Mouse (Mus musculus): ENCODE data around the gene Ralgps1.
A peak's percentile ranks its signal among the peaks of the same experiment; 100 is the strongest.

Gene Ralgps1

GRCm38 (mm10) chr2:33170777-33171565, 200.3 kb downstream of the Ralgps1 start:
- no peak for DNase-seq

DNA sequence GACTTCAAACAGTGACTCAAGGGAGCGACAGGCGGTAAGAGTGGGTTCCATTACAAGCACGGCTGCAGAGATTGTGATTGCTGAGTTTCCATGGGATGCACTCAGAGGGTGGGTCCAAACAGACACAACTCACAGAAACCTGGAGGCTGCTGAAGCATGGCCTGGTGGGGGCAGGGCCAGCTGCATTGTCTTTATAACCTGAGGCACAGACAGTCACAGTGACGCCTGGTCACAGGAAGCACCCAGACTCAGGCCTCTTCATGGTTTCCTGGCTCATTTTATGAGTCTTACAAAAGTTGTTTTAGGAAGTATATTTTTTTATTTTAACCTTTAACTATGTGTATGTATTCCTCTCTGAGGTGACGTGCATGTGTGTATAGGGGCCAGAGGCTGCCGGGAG, 201.8 kb downstream of the Ralgps1 start:
- no peak for DNase-seq

- no peak for DNase-seq
These were observed 204.2 kb downstream of the Ralgps1 start for GRCm38 (mm10) chr2:33167060-33167459.

GRCm38 (mm10) chr2:33165710-33166374, 205.4 kb downstream of the Ralgps1 start:
- DNase-seq = peak; percentile 87

- DNase-seq = peak; percentile 71
These were observed 206.1 kb downstream of the Ralgps1 start for GRCm38 (mm10) chr2:33165229-33165628.

- no peak for DNase-seq
These were observed 206.6 kb downstream of the Ralgps1 start for GRCm38 (mm10) chr2:33164646-33165045.

- no peak for DNase-seq
These were observed 209.2 kb downstream of the Ralgps1 start for GRCm38 (mm10) chr2:33162126-33162525.

DNA sequence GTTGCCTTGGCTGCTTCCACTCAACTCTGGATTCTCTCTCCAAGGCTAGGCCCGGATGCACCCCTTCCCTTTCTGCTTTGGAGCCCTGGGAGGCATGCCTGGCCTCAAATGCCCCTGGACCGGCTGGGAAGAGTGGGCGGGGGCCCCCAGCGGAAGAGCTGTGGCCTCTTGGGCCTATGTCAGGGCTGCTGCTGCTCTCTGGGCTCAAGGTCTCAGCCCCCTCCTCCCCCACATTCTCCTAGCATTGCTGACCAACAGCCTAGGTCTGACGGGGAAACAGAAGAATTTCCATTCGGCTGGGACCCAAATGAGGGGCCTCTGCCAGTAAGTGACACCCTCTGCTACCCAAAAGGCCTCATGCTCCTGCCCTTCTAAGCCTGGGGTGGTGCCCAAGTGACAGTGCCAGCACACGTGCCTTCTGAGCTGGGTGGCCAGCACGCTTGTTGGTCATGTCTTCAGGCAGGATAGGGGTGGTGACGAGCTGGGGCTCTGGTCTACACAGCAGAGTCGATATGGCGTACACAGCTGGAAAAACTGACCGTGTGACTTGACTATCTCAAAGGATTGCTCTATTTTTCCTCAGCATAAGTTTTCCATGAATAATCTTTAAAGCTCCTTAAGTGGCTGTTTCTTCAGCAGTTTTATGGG, 210.8 kb downstream of the Ralgps1 start:
- DNase-seq = peak; percentile 59

- DNase-seq = no peak
These were observed 211.7 kb downstream of the Ralgps1 start for GRCm38 (mm10) chr2:33159593-33159992.

DNA sequence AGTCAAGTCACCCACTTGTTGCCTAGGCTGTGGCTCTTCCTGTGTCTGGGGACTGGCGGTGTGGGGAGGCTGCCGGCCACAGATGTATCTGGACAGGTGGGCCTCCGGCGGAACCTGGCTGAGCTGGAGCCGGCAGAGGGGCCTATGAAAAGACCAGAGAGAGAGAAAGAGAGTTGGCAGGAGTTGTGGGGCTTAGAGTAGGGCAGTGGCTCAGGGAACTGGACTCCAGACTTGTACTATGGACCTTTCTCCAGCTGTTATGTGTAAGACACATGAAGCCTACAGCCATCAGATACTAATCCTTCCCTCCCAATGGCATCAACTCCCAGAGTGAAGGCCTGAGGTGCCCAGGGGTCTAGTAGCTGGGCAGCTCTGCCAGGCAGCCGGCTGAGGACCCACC, 212.4 kb downstream of the Ralgps1 start:
- no peak for DNase-seq

- peak; percentile 78 for DNase-seq
These were observed 215.0 kb downstream of the Ralgps1 start for GRCm38 (mm10) chr2:33156283-33156781.

DNA sequence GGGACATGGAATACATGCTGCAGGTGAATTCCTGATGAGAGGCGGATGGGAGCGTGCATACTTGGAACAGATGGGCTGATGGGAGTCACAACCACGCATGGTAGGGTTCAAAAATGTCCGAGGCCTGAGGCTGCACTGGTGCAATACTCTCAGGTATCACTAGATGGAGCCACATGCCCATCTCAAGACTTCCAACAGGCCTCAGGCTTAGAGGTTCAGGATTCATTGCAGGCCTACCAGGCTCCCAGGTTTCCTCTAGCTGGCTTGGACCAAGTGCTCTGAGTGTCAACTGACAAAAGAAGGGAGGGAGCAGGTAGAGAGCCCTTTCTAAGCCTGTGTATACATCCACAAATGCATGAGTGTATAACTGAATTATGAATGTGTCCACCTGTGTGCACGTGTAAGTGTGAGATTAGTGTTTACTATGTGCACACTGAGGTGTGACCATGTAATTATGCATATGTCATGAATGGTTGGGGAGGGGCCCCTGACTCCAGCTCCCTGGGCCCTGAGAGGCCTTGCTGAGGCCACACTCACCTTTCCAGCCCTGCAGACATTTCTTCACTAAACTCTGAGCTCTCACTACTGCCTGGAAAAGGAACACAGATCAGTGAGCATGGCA, 216.4 kb downstream of the Ralgps1 start:
- peak; percentile 76 for DNase-seq

DNA sequence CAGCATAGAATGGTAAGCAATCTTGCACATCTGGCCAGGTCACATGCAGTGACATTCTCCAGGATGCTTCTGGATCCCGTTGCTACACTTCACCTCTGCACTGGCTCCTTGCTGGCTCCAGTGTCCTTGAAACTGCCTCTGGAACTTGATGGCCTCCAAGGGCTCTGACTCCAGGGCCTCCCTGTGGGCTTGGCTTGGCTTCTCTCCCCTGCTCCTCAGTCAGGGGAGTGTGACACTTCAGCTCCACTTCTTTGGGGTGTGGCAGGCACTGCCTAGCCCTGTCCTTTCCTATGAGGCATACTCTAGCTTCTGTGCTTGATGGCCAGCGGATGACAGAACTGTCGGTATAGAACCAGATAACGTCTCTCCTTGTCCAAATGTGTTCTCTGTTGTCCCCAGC, 224.3 kb downstream of the Ralgps1 start:
- no peak for DNase-seq

DNA sequence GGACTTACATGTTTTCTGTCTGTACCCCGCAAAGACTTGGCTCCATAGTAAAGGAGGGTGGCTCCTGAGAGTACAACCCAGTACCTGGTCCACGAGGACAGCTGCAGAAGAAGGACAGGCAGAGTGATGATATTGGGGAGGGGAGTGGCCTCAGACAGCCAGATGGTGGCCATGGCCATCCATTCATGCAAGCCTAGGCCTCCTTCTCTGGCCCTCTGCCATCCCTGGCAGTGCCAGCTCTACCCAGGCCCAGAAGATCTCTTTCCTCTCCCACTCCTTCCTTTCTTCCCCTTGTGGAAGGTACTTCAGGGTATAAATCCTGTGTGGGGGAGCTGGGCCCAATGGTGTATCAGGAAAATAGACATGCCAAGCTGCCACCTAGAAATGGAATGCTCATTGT, 228.0 kb downstream of the Ralgps1 start:
- DNase-seq = no peak

DNA sequence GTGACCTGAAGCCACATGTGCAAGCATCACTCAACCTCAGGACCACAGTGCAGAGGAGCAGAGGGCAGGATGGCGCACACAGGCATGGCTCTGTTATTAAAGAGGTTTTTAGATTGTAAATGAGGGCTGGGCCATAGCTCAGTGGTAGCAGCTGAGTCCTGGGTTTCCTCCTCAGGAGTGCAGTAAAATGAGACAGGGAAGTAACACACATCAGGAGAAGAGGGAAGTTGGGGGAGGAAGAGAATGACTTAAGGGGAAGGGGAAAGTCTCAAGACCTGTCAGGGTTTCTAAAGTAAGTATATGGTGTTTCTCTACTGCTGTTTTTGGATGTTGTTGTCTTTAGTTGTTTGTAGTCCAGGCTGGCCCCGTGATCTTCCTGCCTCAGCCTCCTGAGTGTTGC, 232.8 kb downstream of the Ralgps1 start:
- no peak for DNase-seq

- DNase-seq = no peak
These were observed 233.6 kb downstream of the Ralgps1 start for GRCm38 (mm10) chr2:33137731-33138130.

GRCm38 (mm10) chr2:33137244-33137643, 234.0 kb downstream of the Ralgps1 start:
- DNase-seq = no peak

DNA sequence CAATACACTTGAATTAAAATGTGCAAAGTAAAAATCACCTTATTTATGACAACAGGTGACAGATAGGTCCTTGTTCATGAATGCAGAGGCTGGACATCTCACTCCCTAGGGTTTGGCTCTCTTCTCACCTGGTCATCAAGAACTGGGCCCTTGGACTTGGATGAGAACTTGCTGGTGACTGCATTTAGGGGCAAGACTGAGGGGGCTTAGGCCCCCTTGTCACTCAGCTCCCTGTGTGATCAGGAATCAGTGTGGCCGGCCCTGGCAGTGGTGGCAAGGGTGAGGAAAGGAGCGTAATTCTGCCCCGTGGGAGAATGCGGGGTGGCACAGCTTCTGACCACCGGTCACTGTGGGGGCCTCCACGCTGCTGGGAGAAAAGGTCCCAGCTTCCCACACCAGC, 234.9 kb downstream of the Ralgps1 start:
- no peak for DNase-seq

GRCm38 (mm10) chr2:33134766-33135490, 236.4 kb downstream of the Ralgps1 start:
- no peak for DNase-seq

DNA sequence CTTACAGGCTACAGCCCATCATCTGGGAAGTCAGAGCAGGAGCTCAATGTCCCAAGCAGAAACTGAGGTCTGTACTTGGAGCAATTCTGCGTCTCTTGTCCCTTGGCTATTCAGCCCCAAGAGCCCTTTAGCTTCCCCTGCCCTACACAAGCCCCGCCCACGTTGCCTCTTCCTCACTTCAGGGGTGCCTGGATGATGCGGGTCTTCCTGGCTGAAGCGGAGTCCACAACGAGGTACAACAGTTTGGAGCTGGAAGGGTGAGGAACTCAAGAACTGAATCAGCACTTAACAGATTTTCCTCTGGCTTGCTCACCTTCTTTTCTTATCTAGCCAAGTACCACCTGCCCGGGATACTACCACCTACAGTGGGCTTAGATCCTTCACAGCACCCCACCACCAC, 239.0 kb downstream of the Ralgps1 start:
- peak; percentile 14 for DNase-seq

DNA sequence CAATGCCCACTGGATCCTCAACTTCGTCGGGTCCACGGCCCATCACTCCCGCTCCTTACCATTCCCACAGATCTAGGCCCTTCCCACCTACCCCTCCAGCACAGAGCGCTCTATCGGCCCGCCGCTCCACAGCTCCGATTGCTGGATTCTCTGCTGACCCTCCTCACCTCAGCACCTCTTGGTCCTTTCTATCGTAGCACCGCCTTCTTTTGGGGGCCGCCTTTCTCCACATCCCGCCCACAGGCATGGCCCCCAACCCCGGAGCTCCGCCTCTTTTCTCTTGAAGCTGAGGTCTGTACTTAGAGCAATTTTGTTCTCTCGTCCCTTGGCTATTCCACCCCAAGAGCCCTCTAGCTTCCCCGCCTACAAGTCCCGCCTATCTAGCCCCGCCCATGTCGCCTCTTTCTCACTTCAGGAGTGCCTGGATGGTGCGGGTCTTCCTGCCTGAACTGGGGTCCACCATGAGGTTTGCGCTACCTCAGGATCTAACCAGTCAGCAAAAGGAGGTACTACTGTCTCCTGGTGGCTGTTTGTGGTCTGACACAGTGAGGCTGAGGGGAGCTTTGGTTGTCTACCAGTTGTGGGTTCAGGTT, 239.7 kb downstream of the Ralgps1 start, which contains the start of gene Garnl3:
Gene Garnl3, minus strand, starts transcription at position 155 of the 593 bp plus-strand sequence.
- DNase-seq = peak; percentile 77

Data from kidney, adult 11 months (tissue).